Mouse (Mus musculus) lung, embryonic 16.5 days (tissue): ENCODE measurements around the gene Rasgrp4. TPM values are rescaled to one million over a fixed set of nuclear protein-coding genes. Genes with fewer than 3 reads are reported as not detected.

Experiments used
- ATAC-seq: fragments of 200-750 bp; cut with Nextera tagmentation; 2 replicates; pipeline ENCODE4 v1.8.0; 2017; ENCODE audit warnings: low read depth, mild to moderate bottlenecking, moderate library complexity
- H3K27ac ChIP-seq: fragments of 300-500 bp; sonication (generic); 2 replicates; pipeline ENCODE4 v1.5.1; 2014; ENCODE audit warnings: mild to moderate bottlenecking, control low read depth, low read length
- H3K27me3 ChIP-seq: fragments of 300-500 bp; sonication (generic); 2 replicates; pipeline ENCODE4 v1.6.1; 2014; ENCODE audit warnings: low read depth, low read length, mixed read lengths; ENCODE audit not compliant: control insufficient read depth, insufficient read depth
- H3K36me3 ChIP-seq: fragments of 300-500 bp; sonication (generic); 2 replicates; pipeline ENCODE4 v1.6.1; 2014; ENCODE audit warnings: low read length; ENCODE audit not compliant: control insufficient read depth, insufficient read depth
- H3K4me1 ChIP-seq: fragments of 300-500 bp; sonication (generic); replicated peaks from 2 replicates; pipeline ENCODE4 v1.6.1; 2014; ENCODE audit warnings: low read length, mixed read lengths; ENCODE audit not compliant: control insufficient read depth, insufficient read depth
- H3K4me2 ChIP-seq: fragments of 300-500 bp; sonication (generic); 2 replicates; pipeline ENCODE4 v1.6.1; 2014; ENCODE audit warnings: low read depth, low read length, control low read depth
- H3K4me3 ChIP-seq: fragments of 300-500 bp; sonication (generic); 2 replicates; pipeline ENCODE4 v1.5.1; 2014; ENCODE audit warnings: mild to moderate bottlenecking, low read length, control low read depth
- H3K9ac ChIP-seq: fragments of 300-500 bp; sonication (generic); 2 replicates; pipeline ENCODE4 v1.6.1; 2014; ENCODE audit warnings: low read length, control low read depth
- H3K9me3 ChIP-seq: fragments of 300-500 bp; sonication (generic); 2 replicates; pipeline ENCODE4 v1.6.1; 2016; ENCODE audit warnings: low read length; ENCODE audit not compliant: control insufficient read depth
- WGBS: fragments of 180-500 bp; shearing (Covaris S2); extraction: QIAGEN DNeasy Blood & Tissue Kit; methylation state at CpG from one replicate; pipeline ENCODE4 v1.1.7; 2014; 5-methylcytosine and 5-hydroxymethylcytosine counted together
- polyA plus RNA-seq: library from polyadenylated mRNA; unstranded; fragments of >200 nt; fragmentation: Nextera tagmentation; extraction: Ambion mirVana; gene quantifications from 2 replicates; pipeline ENCODE4 v1.2.1, GENCODE M21; 2015

The Rasgrp4 gene
- 1.4 and 2.3 TPM in 2 replicates for polyA plus RNA-seq

DNA sequence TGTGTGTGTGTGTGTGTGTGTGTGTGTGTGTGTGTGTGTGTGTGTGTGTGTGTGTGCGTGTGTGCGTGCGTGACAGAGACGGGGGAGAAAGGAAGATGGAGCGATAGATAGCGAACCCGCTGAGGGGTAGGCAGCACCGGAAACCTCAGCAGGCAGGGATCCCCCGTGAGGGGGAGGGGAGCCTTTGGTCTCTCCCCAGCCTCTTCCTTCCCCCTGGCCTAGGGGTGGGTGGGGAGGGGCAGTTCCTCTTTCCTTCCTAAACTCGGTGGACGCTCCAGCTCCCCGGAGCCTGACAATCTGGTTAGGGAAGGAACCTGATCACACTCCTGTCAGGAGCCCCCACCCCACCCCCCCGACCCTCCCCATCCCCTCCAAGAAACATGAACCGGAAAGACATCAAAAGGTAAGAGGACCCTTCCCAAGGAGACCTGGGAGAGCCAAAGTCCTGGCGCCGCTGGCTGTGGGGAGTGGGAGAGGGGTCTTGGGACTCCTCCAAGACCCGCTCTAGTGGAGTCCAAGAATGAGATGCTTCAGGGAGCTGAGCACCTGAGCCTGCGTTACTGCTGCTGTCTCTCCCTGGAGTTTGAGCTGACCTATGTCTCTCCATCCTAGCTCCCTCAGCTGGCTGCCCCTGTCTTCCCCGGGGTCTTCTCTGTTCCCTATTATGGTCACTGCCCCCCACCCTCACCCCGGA, at the start of gene Rasgrp4:
Gene Rasgrp4, plus strand, starts transcription at position 159 of the 694 bp plus-strand sequence.
- Histone ChIP-seq H3K9ac (peak within 1 kb of the TSS; percentile 55; the same call in 1 of the 2 replicates), H3K4me2 (peak within 1 kb of the TSS; percentile 45), H3K4me3 (peak within 1 kb of the TSS; percentile 28), H3K27ac (no peak within 1 kb of the TSS), H3K9me3 (no peaks in the 10 kb centered on the region), H3K4me1 (peaks cover 6% of the 10 kb centered on the region; the same call in 1 of the 2 replicates), H3K36me3 (no peaks in the 10 kb centered on the region), H3K27me3 (no peaks in the 10 kb centered on the region)
- ATAC-seq, result peak; percentile 82
- WGBS, result 0% methylated on average over 16 of the region's 20 CpGs

DNA sequence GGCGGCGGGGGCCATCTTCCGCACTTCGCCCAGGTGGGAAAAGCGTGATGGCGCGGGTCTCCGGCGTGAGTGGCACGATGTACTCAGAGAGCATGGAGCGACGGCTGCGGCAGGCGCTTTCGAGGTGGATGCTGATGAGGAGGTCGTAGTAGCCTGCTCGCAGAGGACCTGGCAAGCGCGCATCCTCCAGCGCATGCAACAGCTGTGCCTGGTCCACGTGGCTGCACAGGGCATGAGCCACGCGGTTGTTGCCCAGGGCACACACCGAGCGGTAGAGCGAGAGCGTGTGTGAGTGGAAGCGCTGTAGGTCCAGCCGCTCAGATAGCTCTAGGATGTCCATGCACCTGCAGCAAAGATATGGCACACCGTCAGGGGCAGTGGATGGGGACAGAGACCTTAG, 48.7 kb upstream of the Rasgrp4 start:
- no peak overlapping the region for H3K27ac ChIP-seq
- no peak for ATAC-seq

DNA sequence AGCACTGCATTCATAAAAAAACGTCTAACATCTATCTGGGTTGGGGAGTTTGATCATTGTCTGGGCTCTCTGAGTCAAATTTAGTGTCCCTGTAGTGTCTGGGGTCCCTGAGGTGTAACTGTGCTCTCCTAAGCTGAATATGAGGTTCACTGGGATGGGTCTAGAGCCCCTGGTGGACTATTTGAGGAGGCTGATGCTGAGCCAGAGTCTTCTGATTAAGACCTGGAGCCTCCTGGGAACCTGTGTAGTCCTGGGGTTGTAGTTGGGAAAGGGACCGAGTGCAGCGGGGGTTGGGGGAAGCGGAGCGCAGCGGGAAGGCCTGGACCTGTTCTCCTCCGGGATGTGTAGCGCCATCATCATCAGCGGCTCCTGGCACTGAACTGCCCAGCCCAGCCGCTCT, 47.7 kb upstream of the Rasgrp4 start:
- no peak overlapping the region for H3K27ac ChIP-seq
- H3K9me3 ChIP-seq, result no peaks in the 10 kb centered on the region
- no peaks in the 10 kb centered on the region for H3K36me3 ChIP-seq
- WGBS, result 89% methylated on average over 10 of the region's 10 CpGs
- no peak overlapping the region for H3K9ac ChIP-seq
- no peaks in the 10 kb centered on the region for H3K27me3 ChIP-seq
- no peak overlapping the region for H3K4me3 ChIP-seq
- no peak overlapping the region for H3K4me2 ChIP-seq
- H3K4me1 ChIP-seq, result no peaks in the 10 kb centered on the region
- no peak for ATAC-seq

More for the DNA sequence above, 48.7 kb upstream of the Rasgrp4 start:
- no peaks in the 10 kb centered on the region for H3K9me3 ChIP-seq
- no peak overlapping the region for H3K4me2 ChIP-seq
- H3K4me3 ChIP-seq, result no peak overlapping the region
- WGBS, result 87% methylated on average over 30 of the region's 30 CpGs
- H3K4me1 ChIP-seq, result no peaks in the 10 kb centered on the region
- H3K27me3 ChIP-seq, result no peaks in the 10 kb centered on the region
- no peak overlapping the region for H3K9ac ChIP-seq
- no peaks in the 10 kb centered on the region for H3K36me3 ChIP-seq

DNA sequence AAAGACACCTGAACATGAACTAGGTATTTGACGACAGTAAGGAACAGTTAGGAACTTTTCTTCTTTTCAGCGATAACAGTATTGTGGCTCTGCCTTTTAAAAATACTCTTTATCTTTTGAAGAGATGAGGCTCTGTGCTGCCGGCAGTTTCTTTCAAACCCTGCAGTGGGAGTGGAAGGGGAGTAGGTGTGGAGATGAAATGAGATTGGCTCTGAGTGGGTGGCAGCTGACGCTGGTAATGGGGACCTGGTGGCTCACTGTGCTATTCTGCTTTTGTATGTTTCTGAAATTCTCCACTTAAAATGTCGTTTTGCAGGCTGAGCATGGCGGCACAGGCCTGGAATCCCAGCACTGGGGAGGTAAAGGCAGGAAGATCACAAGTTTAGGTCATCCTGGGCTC, 45.8 kb upstream of the Rasgrp4 start:
- H3K27ac ChIP-seq, result no peak overlapping the region
- no peak for ATAC-seq
- H3K27me3 ChIP-seq, result no peaks in the 10 kb centered on the region
- H3K4me3 ChIP-seq, result no peak overlapping the region
- WGBS, result 65% methylated on average over 6 of the region's 6 CpGs
- H3K4me2 ChIP-seq, result no peak overlapping the region
- no peaks in the 10 kb centered on the region for H3K4me1 ChIP-seq
- no peaks in the 10 kb centered on the region for H3K9me3 ChIP-seq
- no peak overlapping the region for H3K9ac ChIP-seq
- no peaks in the 10 kb centered on the region for H3K36me3 ChIP-seq

DNA sequence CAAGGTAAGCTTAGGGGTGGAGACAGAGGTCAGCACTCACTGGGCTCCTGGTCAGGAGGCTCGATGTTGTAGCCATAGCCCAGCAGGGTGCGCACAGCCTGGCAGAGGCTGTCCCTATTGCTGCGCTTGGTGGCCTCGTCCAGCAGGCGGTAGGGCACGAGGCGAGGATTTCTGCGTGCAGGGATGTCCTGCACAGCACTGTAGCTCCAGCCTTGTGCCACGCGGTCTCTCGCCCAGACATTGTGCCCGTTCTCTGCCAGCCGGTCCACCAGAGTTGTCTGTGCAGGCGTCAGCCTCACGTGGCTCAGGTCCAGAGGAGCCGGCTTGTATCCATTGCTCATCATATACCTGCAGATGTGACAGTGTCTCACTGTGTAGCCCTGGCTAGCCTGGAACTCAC, 37.5 kb upstream of the Rasgrp4 start:
- Histone ChIP-seq H3K9ac (no peak overlapping the region), H3K36me3 (no peaks in the 10 kb centered on the region), H3K4me2 (no peak overlapping the region), H3K27ac (no peak overlapping the region), H3K4me3 (no peak overlapping the region), H3K4me1 (no peaks in the 10 kb centered on the region), H3K9me3 (no peaks in the 10 kb centered on the region), H3K27me3 (no peaks in the 10 kb centered on the region)
- WGBS, result 88% methylated on average over 16 of the region's 16 CpGs
- ATAC-seq, result no peak

DNA sequence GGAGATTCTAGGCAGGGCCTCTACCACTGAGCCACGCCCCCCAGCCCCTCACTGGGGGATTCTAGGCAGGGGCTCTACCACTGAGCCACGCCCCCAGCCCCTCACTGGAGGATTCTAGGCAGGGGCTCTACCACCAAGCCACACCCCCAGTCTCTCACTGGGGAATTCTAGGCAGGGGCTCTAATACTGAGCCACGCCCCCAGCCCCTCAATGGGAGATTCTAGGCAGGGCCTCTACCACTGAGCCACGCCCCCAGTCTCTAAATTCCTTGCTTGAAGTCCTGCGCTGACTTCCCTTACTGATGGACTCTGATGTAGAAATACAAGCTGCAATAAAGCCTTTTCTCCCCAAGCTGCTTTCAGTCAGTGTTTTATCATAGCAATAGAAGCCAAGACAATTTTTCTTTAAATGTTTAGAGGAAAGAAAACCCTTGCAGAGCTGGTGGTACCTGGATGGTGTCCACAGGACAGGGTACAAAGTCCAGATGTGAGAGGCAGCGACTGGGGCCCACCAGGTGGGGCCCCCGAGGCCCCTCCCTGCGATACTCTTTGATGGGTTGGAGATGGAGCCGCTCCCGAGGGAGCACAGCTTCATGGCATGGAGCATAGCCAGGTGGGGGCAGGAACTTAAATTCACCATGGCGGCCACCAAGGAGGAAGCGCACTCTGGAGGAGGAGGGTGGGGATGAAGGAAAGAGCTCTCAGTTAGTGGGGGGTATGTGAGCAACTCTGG, 33.2 kb upstream of the Rasgrp4 start:
- no peak overlapping the region for H3K9ac ChIP-seq
- H3K27ac ChIP-seq, result no peak overlapping the region
- no peaks in the 10 kb centered on the region for H3K27me3 ChIP-seq
- H3K4me2 ChIP-seq, result no peak overlapping the region
- no peaks in the 10 kb centered on the region for H3K4me1 ChIP-seq
- 86% methylated on average over 12 of the region's 12 CpGs for WGBS
- H3K4me3 ChIP-seq, result no peak overlapping the region
- H3K9me3 ChIP-seq, result no peaks in the 10 kb centered on the region
- no peak for ATAC-seq
- no peaks in the 10 kb centered on the region for H3K36me3 ChIP-seq

DNA sequence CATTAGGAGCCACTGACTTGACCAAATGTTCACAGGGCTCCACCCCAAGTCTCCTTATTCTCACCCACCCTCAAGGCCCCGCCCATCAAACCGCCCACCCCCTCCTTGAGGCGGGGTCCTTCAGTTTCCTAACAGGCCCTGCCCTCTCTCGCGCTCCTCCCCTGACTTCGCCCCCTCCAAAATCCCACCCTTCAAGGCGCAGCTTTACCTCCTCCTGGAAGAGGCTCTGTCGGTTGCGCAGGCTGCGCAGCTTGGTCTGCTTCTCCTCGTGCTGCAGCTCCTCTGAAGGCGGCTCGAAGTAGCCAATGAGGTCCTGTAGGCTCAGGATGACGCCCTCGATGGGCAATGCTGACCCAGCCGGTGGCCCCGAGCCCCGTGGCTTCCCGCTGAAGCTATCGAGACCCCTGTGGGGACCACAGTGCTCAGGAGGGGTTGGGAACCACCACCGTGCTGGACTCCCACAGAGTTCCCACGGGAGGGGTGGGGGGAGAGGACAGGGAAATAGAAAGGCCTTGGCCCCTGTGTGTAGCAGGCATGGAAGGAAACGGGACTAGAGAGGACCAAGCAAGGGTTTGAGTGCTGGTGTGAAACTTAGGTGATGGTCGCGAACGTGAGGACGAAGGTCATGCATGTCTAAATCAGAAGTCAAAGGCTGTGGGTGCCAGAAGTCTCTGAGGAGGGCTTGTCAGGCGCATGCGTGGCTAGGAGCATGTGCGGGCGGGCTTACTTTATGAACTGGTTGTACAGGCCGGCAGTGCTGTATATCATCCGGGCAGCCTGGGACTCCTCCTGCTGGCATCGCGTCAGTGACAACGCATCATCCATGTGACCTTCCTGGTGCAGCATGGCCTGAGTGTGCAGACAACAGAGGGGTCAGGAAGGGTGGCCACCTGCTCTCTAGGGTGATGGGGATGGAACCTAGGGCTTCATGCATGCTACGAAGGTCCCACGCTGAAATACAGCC, 25.4 kb upstream of the Rasgrp4 start:
- Histone ChIP-seq H3K4me1 (peaks cover 7% of the 10 kb centered on the region; the same call in 1 of the 2 replicates), H3K9me3 (no peaks in the 10 kb centered on the region), H3K4me3 (peak overlapping the region; percentile 22), H3K27me3 (no peaks in the 10 kb centered on the region), H3K36me3 (no peaks in the 10 kb centered on the region), H3K9ac (peak overlapping the region; percentile 39; the same call in 1 of the 2 replicates), H3K4me2 (peak overlapping the region; percentile 56), H3K27ac (no peak overlapping the region)
- ATAC-seq, result peak; percentile 71
- WGBS, result 27% methylated on average over 38 of the region's 38 CpGs

DNA sequence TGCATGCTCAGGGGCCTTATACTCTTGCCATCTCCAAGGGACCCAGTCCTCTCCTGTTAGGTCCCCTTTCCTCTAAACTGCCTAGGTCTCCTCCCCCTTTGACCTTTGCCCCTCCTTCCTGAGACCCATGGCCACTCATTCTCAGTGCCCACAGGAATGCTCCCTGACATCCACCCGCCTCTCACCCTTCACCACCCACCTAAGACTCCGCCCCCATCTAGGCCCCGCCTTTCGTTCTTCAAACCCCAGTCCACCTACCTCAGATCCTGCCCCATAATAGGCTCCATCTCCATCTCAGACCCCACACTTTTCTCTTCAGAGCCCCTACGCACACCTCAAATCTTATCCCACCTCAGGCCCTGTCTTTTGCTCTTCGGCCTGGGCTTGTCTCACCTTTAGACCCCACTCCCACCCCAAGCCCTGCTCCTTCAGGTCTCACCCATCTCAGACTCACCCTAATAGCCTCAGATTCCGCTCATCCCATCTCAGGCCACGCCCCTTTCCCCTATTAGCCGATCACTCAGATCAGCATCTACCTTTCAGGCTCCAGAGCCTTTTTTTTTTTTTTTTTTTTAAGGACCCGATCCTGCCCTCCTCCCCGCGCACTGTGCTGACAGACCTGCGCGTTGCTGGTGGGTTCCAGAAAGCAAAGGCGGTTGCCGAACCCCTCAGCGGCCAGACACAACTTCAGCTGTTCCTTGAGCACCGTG, 16.4 kb upstream of the Rasgrp4 start:
- H3K9me3 ChIP-seq, result no peaks in the 10 kb centered on the region
- no peak overlapping the region for H3K4me2 ChIP-seq
- ATAC-seq, result no peak
- 18% methylated on average over 18 of the region's 18 CpGs for WGBS
- no peaks in the 10 kb centered on the region for H3K4me1 ChIP-seq
- no peaks in the 10 kb centered on the region for H3K36me3 ChIP-seq
- no peak overlapping the region for H3K9ac ChIP-seq
- H3K27ac ChIP-seq, result no peak overlapping the region
- H3K4me3 ChIP-seq, result no peak overlapping the region
- H3K27me3 ChIP-seq, result no peaks in the 10 kb centered on the region
